8 mouse cellular contexts compared by ENCODE assay signal in the genomic region with DNA sequence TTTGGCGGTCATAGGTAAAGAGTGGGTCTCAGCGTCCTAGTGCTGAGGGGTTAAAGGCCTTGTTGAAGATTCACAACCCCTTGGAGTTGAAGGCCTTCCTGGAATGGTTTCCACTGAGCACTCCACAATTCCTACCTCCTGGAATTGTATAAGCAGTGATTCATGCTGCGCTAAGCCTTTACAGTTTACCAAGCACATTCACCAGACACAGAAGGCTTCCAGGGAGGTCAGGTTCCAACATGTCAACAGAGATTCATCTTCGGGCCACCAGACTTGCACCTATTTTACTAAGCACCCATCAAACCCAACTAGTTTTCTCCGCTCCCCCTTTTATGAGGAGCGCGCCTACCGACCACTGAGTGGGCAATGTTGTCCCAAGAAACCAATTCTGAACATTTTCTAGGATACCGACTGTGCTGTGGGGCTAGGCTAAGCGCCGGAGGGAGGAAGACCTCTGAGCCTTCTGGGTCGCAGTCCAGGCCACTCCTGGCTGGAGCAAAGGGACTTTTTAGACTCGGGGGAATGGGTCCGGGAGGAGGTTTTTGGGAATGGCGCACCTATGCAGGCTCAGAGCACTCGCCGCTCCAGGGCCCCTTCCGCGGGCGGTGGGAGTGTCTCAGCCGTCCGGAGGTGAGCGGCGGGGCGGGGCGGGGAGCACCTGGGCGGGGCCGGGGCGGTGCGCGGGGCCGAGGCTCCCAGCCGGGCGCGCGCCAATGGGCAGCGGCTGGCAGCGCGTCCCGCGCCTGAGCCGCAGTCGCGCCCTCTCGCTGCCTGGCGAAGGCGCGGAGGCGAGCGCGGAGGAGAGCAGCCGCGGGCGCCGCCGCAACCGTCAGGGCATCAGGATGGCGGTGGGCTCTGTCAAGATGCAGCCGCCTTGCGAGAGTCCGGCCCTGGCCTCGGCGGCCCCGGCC. TPM values are rescaled to one million over a fixed set of nuclear protein-coding genes. Genes with fewer than 3 reads are reported as not detected.
DNase-seq lines count a peak whose midpoint lies in the region; ATAC-seq lines count a peak whose summit lies in the region.

No protein-coding gene starts in this region.

- H3K36me3 ChIP-seq in forebrain, embryonic 10.5 days (replicated peaks), result no peaks in the 10 kb centered on the region
- H3K36me3 ChIP-seq in hindbrain, embryonic 12.5 days, result no peaks in the 10 kb centered on the region
- no peaks in the 10 kb centered on the region for H3K36me3 ChIP-seq in splenic B cell, adult 2 months (ENCODE audit: control insufficient read depth, insufficient read depth, low read length, poor library complexity, severe bottlenecking)

- peak overlapping the region; percentile 78 for H3K27ac ChIP-seq in forebrain, embryonic 10.5 days
- 0 out of 2 replicates have a peak overlapping the region, but pooled peaks have one; percentile 45 for H3K27ac ChIP-seq in hindbrain, embryonic 12.5 days

- intact Hi-C loops in left cerebral cortex, postnatal 4 days (cut with DNase I), result loop anchor here (10.0 kb wide), 1 partner anchor 99 kb away; no protein-coding TSS in a partner anchor

- peak overlapping the region; percentile 75 for H3K4me3 ChIP-seq in forebrain, embryonic 10.5 days
- peak overlapping the region; percentile 59 for H3K4me3 ChIP-seq in hindbrain, embryonic 12.5 days

- H3K9ac ChIP-seq in hindbrain, embryonic 12.5 days, result peak overlapping the region; percentile 74

- H3K4me1 ChIP-seq in forebrain, embryonic 10.5 days, result peaks cover 16% of the 10 kb centered on the region
- peaks cover 9% of the 10 kb centered on the region for H3K4me1 ChIP-seq in hindbrain, embryonic 12.5 days

- H3K27me3 ChIP-seq in forebrain, embryonic 10.5 days (ENCODE audit: poor library complexity, severe bottlenecking), result peaks cover 69% of the 10 kb centered on the region
- H3K27me3 ChIP-seq in hindbrain, embryonic 12.5 days, result peaks cover 42% of the 10 kb centered on the region
- H3K27me3 ChIP-seq in splenic B cell, adult 2 months (ENCODE audit: control insufficient read depth, insufficient read depth, low read length, poor library complexity, severe bottlenecking), result no peaks in the 10 kb centered on the region

- peak; percentile 55 for ATAC-seq in activated CD4-positive, CD25-positive, alpha-beta regulatory T cell, adult 4 months
- peak; percentile 82 for ATAC-seq in hindbrain, embryonic 12.5 days (ENCODE audit: low FRiP score)

- DNase-seq in adrenal gland, adult 2 months, result peak; percentile 68
- no peak for DNase-seq in adrenal gland, adult 8-10 months
- peak; percentile 55 for DNase-seq in forebrain, embryonic 10.5 days (ENCODE audit: extremely low spot score, low spot score)
- DNase-seq in left cerebral cortex, postnatal 4 days, result peak; percentile 11
- peak; percentile 44 for DNase-seq in mesoderm, embryonic 11.5 days (ENCODE audit: low read depth, low spot score)
- peak; percentile 69 for DNase-seq in splenic B cell, adult 2 months (ENCODE audit: low read depth, low spot score)

- no peaks in the 10 kb centered on the region for H3K9me3 ChIP-seq in forebrain, embryonic 10.5 days
- no peaks in the 10 kb centered on the region for H3K9me3 ChIP-seq in hindbrain, embryonic 12.5 days (replicated peaks)

- 2% methylated on average over 51 of the region's 64 CpGs for WGBS in forebrain, embryonic 10.5 days
- 4% methylated on average over 45 of the region's 64 CpGs for WGBS in hindbrain, embryonic 12.5 days

- peak overlapping the region; percentile 97 for H3K4me2 ChIP-seq in hindbrain, embryonic 12.5 days (replicated peaks)

RNA-seq across cellular contexts. Expression of gene Rapgef5, which starts 17.2 kb away (rescaled TPM):
- 10 to 100 TPM; 36.1 to 39.4 TPM for total RNA-seq in adrenal gland, adult 2 months (2021)
- polyA plus RNA-seq in adrenal gland, adult 2 months (2012; rRNA removed), result 9.4 and 12.4 TPM in 2 replicates
- 10 to 100 TPM; 34.3 to 45.7 (median 42.5) TPM for total RNA-seq in adrenal gland, adult 8-10 months (2022)
- polyA plus RNA-seq in activated CD4-positive, CD25-positive, alpha-beta regulatory T cell, adult 4 months (2017; shearing (Covaris generic)), result under 1 TPM; 0.42 to 0.67 TPM
- 6.2 and 6.5 TPM in 2 replicates for polyA plus RNA-seq in forebrain, embryonic 10.5 days (2016; fragmentation: Nextera tagmentation; extraction: Ambion mirVana)
- 41.1 and 44.7 TPM in 2 replicates for polyA plus RNA-seq in hindbrain, embryonic 12.5 days (2016; fragmentation: Nextera tagmentation; extraction: Ambion mirVana)
- 100 to 1,000 TPM; 103 to 112 TPM for total RNA-seq in left cerebral cortex, postnatal 4 days (2021)
